Mouse (Mus musculus) yolk sac, embryonic 10.5 days (tissue): ENCODE results near the gene Rnf167.
A peak's percentile ranks its signal among the peaks of the same experiment; 100 is the strongest.

Experiments used
- DNase-seq: peaks from one replicate; pipeline ENCODE4 v3.0.0-alpha.2; 2017; ENCODE audit warnings: low spot score

Rnf167 gene

GRCm38 (mm10) chr11:70678092-70678491, 31.1 kb downstream of the Rnf167 start:
- DNase-seq = peak; percentile 63

DNA sequence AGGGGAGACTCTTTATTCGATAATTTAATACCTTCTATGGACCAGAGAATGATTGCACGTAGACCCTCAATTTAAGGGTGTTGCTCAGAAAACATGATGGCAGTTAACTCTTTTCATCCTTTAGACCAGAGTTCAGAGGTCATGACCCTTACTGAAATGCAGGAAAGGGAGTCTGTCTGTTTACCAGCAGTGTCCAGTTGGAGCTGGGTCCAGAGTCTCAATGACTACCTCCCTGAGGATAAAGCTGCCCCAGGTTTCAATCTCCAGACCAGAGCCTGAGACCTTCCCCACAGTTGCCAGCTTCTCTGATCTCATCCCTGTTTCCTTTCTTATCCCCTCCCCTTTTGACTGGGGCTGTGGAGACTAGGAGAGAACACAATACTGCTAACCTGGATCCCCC, 31.5 kb downstream of the Rnf167 start:
- DNase-seq = peak; percentile 72

- DNase-seq = no peak
Measured at GRCm38 (mm10) chr11:70679361-70679760, 32.3 kb downstream of the Rnf167 start.

DNA sequence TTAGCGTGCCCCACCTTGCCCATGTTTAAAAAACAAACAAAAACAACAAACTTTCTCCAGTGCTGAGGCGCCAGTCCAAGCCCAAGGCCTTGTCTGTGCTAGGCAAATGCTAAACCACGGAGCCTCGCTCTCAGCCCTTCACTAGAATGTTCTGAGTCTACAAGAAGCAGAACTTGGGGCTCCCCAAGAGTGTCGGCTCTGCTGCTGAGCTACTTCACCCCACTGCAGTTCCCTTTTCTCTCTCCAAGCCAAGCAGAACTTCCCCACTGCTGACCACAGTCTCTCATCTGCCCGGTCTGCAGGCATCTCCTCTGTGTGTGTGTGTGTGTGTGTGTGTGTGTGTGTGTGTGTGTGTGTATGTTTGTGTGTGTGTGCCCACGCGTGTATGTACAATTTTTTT, 32.9 kb downstream of the Rnf167 start:
- DNase-seq = no peak

- no peak for DNase-seq
Measured at GRCm38 (mm10) chr11:70681170-70681569, 34.1 kb downstream of the Rnf167 start.

DNA sequence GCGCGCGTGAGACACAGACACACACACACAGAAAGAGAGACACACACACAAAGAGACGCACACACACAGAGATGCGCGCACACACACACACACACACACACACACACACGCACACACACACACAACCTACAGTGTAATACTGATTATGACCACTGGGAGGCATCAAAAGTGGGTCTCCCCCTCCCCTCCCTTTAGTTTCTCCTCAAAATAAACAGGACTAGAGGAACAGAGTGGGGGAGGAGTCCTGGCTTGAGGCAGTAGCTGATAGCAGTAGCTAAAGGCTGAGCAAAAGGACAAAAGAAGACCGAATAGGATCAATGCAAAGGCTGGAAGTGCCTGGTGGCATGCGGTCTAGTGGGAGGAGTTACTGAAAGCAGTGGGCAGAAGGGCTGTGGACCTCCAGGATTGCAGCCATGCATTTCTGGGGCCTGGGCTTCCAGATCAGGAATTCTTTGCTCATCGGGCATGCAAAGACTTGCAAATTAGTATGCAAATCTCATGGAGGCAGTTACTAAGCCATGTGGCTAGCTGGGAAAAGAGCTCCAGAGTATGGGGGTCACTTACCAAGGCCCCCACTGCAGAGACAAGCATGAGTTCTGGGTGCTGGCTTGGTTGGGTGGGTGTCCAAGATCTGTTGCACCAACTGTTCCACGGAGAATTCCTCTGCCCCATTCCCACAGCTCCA, 35.0 kb downstream of the Rnf167 start:
- DNase-seq = peak; percentile 46

DNA sequence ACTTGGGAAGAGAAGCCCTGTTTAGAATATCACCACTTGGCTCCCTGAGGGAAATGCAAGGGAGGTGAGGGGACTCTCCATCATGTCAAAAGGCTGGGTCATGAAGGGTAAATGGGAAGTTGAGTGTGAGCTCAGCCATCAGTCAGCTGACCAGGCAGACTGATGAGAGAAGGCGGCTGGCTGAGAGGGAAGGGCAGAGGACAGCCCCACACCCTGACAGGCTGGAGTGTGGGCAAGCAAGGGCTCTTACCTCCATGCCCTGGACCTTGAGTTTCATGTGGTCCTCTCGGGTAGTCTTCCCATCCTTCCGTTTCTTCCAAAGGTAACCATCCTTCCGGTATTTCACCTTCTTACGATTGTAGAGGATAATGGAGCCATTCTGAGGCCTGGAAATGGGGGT, 36.6 kb downstream of the Rnf167 start:
- DNase-seq = no peak

DNA sequence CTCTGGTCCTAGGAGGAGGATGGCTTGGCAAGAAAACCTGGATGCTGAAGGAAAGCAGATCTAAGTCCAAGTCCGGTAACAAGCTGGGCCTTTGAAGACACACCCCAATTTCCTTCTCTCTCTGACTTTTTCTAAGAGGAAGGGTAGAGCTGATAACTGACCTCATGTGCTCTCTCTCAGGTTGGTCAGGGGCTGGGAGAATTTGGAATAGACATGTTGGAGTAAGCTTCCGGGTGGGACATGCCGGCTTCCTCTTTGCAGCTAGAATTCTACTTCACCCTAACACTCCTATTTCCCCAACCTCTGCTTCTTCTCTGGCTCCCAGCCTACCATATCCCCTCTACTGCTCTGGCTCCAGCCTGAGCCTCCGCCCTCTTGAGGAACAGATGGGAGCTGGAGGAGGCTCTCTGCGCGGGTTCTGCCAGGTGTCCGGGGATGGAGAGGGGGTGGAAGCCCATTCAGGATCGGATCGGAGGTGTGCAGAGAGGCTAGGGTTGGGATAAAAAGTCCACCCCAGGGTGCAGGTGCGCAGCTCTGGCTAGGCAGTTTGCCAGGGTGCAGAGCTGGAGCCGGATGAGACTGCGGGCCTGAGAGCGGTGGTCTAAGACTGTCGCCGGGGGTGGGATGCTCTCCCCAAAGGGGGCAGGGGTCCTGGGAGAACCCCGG, 40.0 kb downstream of the Rnf167 start:
- no peak for DNase-seq

GRCm38 (mm10) chr11:70687601-70688199, 40.7 kb downstream of the Rnf167 start, which contains the start of gene Camta2:
TSS of gene Camta2 (minus strand) at chr11:70688105.
- DNase-seq = peak; percentile 88

GRCm38 (mm10) chr11:70688372-70688771, 41.3 kb downstream of the Rnf167 start:
- no peak for DNase-seq

DNA sequence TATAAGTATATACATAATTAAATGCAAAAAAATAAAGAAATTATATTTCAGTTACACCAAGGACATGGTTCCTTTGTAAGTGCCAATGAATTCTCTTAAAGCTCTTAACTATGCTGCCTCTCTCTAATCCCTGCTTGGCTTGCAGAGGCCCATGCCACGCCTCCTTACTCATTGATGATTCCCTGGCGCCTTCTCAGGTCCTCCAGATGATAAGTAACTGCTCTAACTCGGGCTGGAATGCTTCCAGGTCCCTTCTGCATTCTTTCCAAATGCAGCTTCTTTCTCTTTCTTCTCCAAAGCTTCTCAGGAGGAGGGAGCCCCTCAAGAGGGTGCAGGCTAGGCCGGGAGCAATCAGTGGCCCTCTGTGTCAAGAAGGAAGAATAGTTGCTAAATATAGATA, 42.5 kb downstream of the Rnf167 start:
- no peak for DNase-seq

GRCm38 (mm10) chr11:70693504-70693903, 46.5 kb downstream of the Rnf167 start:
- DNase-seq = no peak

- DNase-seq = no peak
Measured at GRCm38 (mm10) chr11:70697376-70697775, 50.3 kb downstream of the Rnf167 start.

GRCm38 (mm10) chr11:70699051-70699450, 52.0 kb downstream of the Rnf167 start:
- DNase-seq = no peak

DNA sequence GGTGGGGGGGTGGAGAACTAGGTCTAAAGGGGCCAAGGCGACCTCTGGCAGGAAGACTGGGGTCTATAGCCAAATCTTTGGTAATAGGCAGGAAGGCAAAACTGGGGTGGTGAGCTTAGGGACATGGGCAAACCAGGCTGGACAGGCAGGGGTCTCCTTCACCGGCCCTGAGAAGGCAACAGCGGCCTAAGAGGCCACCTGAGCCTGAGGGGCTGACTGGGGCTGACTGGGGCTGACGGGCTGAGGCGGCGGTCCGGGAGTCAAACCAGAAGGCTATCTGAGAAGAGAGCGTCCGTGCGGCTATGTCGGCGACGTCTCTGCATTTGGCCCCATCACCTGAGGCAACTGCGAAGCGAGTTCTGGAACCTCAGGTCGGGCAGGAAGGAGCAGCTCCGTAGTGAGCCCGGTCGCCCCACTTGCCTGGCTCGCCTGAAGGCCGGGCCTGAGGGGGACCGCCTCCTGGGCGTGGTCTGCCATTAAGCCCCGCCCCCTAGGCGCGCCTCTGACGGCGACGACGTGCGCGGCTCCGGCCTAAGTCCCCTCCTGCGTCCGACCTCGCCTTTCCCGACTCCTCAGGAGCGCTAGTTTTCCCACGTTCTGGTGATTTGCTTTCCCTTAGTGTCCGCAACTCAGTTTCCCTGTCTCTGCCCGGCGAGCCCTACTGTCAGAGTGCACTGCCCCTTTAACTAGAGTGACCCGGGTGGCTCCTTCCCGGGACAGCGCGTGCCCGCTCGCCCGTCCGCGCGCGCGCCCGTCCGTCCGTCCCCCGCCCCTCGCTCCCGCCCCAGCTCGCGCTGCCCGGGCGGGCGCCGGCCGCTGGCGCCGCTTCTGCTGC, 52.9 kb downstream of the Rnf167 start, which contains the start of the genes Inca1 and Kif1c:
Gene Inca1, minus strand, starts transcription at position 434 of the 835 bp plus-strand sequence.
Gene Kif1c, plus strand, starts transcription at position 827 of the 835 bp plus-strand sequence.
- peak; percentile 93 for DNase-seq

DNA sequence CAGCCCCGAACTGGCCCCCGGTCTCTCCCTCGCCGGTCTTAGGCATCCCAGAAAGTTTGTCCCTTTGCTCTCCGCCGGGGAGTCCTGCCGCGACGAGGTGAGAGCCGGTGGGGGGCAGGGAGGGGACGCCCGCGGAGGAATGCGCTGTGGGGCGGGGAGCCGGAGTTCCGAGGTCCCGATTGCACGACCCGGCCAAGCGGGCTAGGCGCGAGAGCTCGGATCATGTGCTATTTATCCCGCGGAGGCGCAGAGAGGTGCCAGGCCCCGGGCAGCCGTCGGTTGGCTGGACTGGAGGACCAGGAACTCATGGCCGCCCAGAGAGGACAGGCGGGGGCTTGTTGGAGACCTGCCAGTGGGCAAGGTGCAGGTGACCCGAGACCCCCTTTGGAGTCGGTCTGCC, 53.6 kb downstream of the Rnf167 start:
- DNase-seq = peak; percentile 72
